Mouse (Mus musculus) NIH3T3 (cell line): ENCODE data around the gene Sirt6.

Experiments
- DNase-seq: peaks from one replicate; pipeline ENCODE4 v3.0.0-alpha.2; 2012; ENCODE audit warnings: low read depth

The Sirt6 gene

GRCm38 (mm10) chr10:81626101-81626993, 1.2 kb downstream of the Sirt6 start:
- DNase-seq, result peak; percentile 36

- no peak for DNase-seq
Observed at GRCm38 (mm10) chr10:81623441-81623840, 4.2 kb downstream of the Sirt6 start.

GRCm38 (mm10) chr10:81620786-81621185, 6.8 kb downstream of the Sirt6 start:
- DNase-seq, result no peak

- no peak for DNase-seq
Observed at GRCm38 (mm10) chr10:81619976-81620375, 7.6 kb downstream of the Sirt6 start.

GRCm38 (mm10) chr10:81615486-81615885, 12.1 kb downstream of the Sirt6 start:
- DNase-seq, result no peak

- DNase-seq, result peak; percentile 54
Observed at GRCm38 (mm10) chr10:81612779-81613178, 14.8 kb downstream of the Sirt6 start.

GRCm38 (mm10) chr10:81608308-81608707, 19.3 kb downstream of the Sirt6 start:
- peak; percentile 39 for DNase-seq

- peak; percentile 99 for DNase-seq
Observed at GRCm38 (mm10) chr10:81605974-81606751, 21.4 kb downstream of the Sirt6 start, which contains the start of gene BC025920. Gene BC025920 (plus strand): TSS chr10:81606270.

- no peak for DNase-seq
Observed at GRCm38 (mm10) chr10:81605666-81605973, 22.0 kb downstream of the Sirt6 start.

GRCm38 (mm10) chr10:81604968-81605665, 22.5 kb downstream of the Sirt6 start:
- DNase-seq, result peak; percentile 97

GRCm38 (mm10) chr10:81604019-81604967, 23.3 kb downstream of the Sirt6 start:
- no peak for DNase-seq

GRCm38 (mm10) chr10:81602741-81603151, 24.9 kb downstream of the Sirt6 start:
- DNase-seq, result peak; percentile 82

- no peak for DNase-seq
Observed at GRCm38 (mm10) chr10:81601396-81601905, 26.1 kb downstream of the Sirt6 start.

GRCm38 (mm10) chr10:81600738-81601203, 26.8 kb downstream of the Sirt6 start, which contains the start of gene Tle6:
Gene Tle6 (minus strand): TSS chr10:81601073.
- DNase-seq, result peak; percentile 90

GRCm38 (mm10) chr10:81600096-81600495, 27.5 kb downstream of the Sirt6 start:
- no peak for DNase-seq

GRCm38 (mm10) chr10:81599630-81600029, 28.0 kb downstream of the Sirt6 start:
- DNase-seq, result no peak

- DNase-seq, result no peak
Observed at GRCm38 (mm10) chr10:81598871-81599270, 28.7 kb downstream of the Sirt6 start.

- DNase-seq, result no peak
Observed at GRCm38 (mm10) chr10:81598342-81598741, 29.3 kb downstream of the Sirt6 start.

- DNase-seq, result peak; percentile 97
Observed at GRCm38 (mm10) chr10:81597137-81597950, 30.3 kb downstream of the Sirt6 start.

- peak; percentile 98 for DNase-seq
Observed at GRCm38 (mm10) chr10:81596611-81597010, 31.0 kb downstream of the Sirt6 start.
